Mouse (Mus musculus) layer of hippocampus, postnatal 25 days (tissue): Measurements from ENCODE around the gene Atp8a2. TPM values are rescaled to one million over a fixed set of nuclear protein-coding genes. Genes with fewer than 3 reads are reported as not detected.
A peak's percentile ranks its signal among the peaks of the same experiment; 100 is the strongest.

Source experiments
- DNase-seq, 2 experiments: peaks; one replicate each; pipeline ENCODE4 v3.0.0; 2022; ENCODE audit warnings: mixed read lengths in 2 of 2, low spot score in 1 of 2; ENCODE audit errors: extremely low spot score in 1 of 2
- total RNA-seq, 2 experiments: library from RNA; stranded (reverse); gene quantifications; 2 replicates each; pipeline ENCODE4 v1.2.3; 2021

Gene Atp8a2
- total RNA-seq, 2 experiments from 2014 or later: 40.5 to 45.1 TPM

DNA sequence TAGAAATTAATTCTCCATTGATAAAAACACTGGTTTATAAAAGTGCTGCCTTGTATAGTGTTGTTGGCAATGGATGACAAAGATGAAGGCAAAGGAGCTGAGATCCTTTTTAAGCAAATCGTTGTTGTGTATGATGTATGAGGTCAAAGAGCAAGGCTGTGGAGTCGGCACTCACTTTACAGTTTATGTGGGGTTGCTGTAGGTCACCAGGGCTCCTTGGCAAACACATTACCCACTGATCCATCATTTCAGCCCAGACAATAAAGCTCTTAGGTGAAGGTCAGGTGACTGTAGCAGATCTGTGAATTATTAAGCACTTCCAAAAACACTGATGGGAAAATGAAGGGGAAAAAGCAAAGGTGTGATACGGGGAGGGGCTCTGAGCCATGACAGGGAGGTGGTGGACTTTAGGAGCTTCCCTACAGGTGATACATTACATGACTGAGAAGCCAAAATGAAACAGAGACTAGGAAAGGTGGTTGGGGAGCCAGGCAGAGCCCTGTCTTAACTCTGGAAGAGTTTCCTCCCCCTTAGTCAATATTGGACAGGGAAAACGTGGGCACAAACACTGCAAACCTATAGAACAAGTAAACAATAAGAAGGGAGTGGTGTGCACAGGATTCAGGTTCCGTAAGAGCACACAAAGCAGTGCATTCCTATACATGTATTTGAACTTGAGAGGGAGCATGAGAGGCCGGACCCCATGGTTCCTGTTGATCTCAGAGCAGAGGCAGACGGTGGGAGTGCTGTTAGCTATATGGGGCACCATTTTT lies 389.3 kb downstream of the Atp8a2 start:
- no peak for DNase-seq

DNA sequence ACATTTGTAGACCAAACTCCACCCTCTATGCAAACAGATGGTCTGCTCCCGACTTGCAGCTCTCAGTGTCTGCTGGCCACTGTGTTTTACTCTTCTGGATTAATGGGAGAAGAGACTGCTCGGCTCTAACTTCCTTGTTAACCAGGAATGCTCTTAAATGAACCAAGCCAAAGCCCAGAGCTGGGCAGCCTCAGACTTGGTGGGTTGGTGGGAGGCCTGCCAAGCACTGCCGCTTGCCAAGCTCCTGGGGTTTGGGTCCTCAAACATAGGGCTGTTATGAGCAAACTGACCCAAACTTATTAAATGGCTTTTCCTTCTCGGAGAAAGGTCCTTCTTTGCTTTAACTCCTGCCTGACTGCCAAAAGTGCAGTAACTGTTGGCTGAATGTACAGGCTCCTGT lies 390.1 kb downstream of the Atp8a2 start:
- peak in 1 of 2 experiments; percentile 23 for DNase-seq

DNA sequence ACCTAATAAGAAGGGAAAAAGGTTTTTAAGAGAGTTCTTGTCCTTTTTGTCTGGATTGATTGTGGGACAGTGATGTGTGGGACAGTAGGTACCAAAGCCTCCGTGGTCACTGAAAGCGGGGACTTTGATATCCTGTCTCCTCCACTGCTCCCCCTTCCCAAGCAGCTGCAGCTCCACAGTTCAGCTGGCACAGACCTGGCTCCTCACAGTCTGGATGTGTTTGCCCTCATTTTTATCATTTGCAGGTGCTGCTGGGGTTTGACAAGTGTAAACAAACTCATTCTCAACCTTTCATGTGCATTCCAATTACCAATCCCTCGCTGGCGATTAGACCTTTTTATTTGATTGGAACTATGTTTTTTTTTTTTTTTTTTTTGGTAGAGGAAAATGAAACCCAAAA lies 390.8 kb downstream of the Atp8a2 start:
- no peak for DNase-seq

DNA sequence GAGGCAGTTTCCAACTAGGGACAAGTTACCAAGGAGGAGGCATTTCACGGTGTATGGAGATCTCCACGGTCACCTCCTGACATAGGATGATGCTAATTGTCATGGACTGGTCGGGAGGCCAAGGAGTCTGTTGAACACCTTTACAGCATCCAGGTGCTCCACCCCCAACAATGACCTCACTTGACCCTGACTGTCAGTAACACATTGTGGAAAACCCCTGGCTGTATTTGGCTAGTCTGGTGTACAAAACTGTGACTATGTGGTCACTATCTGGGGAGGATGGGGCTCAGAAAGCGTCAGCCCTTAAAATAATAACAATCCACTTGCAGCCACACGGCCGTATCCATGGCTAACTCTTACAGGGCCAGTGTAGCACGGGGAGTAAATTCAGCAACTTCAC lies 391.3 kb downstream of the Atp8a2 start:
- DNase-seq: no peak

DNA sequence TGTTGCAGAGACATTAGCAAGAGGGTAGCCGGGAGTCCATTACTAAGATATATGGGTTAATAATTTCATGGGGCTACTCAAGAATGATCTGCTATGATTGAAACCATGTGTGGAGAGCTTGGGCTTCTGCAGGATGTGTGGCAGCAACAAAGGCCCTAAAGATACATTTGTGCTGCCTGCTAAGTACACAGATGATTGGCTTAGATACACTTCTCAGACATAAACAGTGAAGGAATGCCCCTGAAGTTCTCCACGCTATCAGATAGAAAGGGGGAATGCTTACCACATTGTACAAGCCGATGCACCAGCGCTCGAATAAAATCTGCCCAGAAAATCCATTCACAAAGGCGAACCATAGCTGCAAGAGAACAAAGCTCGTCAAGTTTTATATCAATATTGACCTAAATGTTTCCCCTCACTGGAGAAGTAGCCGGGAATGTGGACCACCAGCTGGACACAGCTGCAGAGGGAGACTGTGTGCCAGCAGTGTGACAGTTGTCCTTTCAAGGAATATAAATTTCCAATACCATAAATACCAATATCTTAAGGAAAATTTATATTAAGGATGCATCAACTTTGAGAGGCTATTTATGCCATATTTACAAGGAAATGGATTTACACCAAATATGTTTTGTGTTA lies 394.9 kb downstream of the Atp8a2 start:
- no peak for DNase-seq

DNA sequence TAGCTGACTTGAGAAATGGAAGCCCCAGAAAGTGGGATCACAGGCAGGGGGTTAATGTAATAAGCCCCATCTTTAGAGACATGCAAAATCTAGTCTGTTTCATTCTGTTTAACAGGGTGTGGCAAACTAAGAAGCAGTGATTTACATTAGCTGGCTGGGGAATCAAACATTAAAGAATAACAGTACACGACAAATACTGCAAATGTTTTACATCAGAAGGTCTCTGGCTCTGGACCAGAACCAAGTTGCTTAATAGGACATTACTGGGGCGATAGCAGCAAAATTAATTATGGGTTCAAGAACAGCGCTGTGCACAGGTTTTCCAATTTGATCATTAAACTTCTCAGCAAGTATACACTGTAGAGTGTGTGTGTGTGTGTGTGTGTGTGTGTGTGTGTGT lies 397.5 kb downstream of the Atp8a2 start:
- no peak for DNase-seq

DNA sequence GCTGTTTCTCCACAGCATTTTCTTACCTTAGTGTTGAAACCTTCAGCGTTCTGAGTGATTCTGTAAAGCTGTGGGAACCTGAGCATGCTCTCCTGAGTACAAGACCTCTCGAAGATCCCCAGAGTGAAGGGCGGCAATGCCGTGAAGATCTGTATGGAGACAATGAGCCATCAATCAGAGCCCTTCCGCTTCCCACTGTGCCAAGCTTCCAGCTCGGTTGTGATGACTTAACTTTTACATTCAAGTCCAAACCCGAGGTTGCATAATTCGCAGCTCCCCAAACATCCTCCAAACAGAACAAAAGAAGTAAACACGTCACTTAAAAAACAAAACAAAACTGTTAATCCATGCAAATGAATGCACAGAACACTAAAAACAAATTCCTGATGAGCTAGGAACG lies 403.1 kb downstream of the Atp8a2 start:
- no peak for DNase-seq

DNA sequence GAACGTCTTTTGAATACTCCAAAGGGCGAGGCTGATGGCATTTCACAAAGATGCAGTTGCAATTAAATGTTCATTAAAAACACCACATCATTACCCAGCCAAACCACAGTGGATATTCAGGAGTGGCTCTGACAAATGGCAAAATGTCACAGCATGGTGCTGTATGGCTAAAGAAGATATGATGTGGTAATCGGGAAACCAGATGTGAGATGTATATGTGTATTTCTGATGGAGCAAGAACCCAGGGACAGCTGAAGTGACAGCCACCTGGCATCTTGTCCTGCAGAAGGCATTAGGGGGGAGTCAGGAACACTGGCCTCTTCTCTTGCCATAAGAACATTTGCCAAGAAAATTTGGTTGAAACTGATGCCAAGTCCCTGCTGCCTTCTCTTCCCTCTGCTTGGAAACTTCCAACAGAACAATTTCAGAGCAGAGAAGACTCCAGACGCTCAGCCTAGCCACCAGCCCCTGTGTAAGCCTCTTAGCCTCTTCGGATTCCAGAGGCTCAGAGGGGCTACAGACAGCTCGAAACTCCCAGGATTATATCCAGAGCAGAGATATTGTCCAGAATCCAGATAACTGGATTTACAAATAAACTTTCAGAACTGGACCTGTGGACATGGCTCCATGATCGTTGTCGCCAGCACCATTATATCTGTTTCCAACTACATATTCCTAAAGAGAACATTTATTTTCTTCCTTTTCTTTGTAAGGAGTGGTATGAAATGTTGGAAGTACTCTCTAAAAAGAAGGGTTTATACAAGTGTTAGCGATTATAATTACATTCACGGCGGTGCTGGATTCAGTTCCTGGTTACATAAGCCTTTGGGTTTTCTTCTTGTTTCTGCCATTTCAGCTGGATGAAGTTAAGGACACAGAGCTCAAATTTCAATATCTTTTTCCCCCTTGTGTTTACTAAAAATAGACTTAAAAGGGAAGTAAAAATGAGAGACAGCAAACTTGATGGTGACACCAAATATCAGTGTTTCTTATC lies 413.3 kb downstream of the Atp8a2 start:
- no peak for DNase-seq

DNA sequence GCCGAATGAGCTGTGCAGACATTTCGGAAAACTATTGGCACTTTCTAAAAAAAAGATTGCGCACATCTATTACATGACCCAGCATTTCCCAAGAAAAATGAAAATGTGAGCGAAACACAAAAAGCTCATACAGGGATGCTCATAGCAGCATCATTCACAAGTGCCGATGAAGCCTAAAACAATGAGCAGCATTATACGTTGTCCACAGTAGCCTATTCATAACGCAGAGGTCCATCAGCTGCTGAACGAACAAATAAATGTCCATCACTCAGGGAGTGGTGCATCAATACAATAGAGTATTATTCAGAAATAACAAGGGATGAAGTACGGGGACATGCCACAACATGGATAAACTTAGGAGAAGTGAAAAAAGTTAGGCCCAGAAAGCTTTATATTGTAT lies 416.6 kb downstream of the Atp8a2 start:
- DNase-seq: no peak

DNA sequence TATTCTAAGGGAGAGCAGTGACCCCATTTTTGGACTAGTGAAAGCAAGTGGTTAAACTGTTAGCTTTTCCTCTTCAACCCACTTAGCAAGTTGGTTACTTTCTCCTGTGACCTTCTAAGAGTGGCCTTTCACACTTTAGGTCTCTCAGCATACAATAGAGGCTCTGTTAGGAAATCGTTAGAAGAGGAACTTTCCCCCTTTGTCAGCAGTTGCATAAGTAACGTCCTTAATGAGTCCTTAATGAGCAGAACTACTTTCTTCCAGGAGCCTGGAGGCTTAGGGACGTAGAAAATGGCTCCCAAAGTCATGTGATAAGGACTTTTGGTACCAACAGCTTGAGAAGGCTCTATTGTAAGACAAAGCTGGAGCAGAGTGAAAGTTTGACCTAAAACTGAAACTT lies 434.8 kb downstream of the Atp8a2 start:
- no peak for DNase-seq

DNA sequence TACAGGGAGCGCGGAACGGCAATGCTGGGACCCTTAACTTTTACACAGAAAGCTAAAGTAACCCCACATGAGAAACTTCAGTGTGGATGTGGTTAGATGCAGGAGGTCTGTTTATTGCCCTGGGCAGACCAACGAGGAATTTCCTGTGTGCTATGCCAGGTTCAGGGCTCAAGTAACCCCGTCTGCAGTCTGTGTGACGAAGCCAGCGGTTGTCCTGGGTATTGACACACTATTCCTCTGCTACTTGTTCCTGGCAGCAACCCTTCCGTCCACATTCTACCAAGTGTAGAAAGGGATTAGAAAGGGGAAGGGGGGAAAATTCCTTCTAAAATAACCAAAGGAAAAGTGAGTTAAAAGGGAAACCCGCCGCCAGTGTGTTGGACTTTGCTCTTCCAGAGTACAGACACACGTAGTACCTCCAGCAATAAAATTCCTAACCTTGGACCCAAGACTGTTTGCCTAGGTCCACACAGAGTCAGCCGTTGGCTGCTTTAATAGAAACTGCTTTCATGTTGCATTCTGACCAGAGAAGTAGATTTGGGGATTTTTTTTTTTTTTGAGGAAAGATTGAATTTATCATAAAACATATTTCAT lies 437.0 kb downstream of the Atp8a2 start:
- DNase-seq: no peak

DNA sequence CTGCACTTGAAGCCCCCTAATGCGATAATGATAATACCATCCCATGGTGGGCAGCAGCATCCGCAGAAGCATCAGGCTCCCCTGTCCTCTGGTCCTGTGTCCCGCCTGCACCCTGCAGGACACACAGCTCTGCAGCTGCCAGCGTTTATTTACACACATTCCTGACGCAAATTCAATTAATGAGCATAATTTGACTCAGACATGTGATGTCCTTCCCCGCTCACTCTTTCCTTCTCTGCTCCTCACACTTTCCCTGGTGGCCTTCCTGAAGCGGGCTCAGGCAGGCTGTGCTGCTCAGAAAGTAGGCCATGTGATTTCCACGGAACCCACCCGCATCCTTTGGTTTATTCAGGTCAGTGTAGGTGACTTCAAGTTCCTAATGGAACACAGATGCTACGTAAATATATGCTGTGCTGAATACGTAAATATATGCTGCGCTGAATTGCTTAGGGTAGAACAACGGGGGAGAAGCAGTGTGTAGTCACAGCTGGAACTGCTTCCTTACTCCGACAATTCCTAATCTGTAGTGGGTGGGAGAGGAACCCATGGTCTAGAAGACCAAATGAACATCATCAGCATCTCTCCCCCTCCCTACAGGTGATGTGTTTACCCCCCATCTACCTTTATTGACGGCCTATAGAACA lies 437.7 kb downstream of the Atp8a2 start:
- DNase-seq: no peak

DNA sequence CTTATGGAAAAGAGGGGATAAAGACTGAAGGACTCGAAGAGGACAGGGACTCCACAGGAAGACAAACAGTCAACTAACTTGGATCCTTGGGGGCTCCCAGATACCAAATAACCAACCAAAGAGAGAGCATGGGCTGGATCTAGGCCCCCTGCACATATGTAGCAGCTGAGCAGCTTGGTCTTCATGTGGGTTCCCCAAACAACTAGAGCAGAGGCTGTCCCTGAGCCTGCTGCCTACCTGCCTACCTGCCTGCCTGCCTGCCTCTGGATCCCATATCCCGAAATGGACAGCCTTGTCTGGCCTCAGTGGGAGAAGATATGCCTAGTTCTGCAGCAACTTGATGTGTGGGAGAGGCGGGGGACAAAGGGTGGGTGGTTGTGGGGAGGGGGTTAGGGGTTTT lies 444.6 kb downstream of the Atp8a2 start:
- DNase-seq: no peak

DNA sequence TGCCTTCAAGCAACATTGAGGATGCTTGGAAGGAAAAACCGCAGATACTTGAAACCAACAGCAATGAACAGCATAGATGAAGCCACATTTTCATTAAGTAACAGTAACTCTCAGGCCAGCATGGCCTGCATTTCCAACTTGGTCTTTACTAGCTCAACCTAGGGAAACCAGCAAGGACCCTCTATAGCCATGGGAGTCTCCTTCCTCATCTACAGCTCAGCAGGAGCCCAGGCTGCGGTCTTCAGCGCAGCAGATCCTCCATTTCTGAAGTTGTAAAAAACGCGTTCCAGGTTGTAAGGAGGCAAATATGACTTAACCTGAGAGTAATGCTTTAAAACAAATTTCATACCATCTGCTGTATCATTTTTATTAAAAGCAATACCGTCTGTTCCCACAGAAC lies 447.0 kb downstream of the Atp8a2 start:
- no peak for DNase-seq

DNA sequence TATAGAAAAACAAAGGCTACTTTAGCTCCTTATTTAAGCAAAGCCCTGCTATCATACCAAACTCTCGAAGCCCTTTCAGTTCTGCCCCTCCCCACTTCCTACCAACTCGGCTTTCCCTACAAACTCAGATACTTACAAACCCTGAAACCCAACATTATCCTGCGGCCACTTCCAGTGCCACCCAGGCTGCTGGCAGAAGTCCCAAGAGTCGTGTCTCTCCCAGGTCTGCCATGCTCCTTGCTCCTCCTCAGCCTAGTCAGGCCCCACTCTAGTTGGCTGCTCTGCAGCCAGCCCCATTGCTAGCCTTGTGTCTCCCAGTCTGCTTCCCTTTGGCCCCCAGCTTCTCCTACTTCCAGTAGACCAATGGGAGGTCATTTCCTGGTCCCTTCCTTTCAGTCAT lies 451.3 kb downstream of the Atp8a2 start:
- DNase-seq: no peak

DNA sequence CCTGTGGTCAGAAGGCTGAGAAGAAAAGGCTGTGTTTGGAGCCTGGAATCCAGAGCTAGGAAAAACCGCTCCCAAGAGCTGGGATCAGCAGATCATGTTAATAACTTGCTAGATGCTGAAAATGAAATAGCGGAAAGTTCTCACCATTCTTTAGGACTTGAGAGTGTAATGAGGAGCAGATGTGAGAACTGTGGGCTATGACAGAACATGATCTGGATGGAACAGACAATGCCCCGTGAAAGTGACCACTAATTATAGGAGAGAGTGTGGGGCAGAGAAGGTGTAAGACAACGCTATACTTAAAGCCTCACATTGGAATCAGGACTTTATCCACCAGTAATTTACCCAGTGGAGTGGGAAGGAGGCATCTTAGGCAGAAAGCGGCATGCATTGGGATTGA lies 455.2 kb downstream of the Atp8a2 start:
- no peak for DNase-seq

DNA sequence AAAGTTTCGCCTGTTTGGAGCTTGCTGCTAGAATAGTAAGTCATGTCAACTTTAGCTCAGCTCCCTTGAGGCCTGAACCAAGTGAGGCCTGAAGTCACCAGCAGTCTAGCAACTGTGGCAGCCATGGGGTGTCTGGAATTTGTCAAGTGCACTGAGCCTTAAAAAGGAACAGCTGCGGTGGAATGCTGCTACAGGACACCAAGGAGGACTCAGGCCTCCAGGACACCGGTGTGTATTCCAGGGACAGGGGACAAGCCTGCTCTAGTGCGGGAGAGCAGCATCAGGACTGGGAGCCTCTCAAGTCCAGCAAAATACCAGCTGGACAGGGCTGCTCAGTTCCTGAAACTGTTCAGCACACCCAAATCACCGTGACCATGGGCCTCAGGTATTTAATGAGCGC lies 457.5 kb downstream of the Atp8a2 start:
- no peak for DNase-seq

DNA sequence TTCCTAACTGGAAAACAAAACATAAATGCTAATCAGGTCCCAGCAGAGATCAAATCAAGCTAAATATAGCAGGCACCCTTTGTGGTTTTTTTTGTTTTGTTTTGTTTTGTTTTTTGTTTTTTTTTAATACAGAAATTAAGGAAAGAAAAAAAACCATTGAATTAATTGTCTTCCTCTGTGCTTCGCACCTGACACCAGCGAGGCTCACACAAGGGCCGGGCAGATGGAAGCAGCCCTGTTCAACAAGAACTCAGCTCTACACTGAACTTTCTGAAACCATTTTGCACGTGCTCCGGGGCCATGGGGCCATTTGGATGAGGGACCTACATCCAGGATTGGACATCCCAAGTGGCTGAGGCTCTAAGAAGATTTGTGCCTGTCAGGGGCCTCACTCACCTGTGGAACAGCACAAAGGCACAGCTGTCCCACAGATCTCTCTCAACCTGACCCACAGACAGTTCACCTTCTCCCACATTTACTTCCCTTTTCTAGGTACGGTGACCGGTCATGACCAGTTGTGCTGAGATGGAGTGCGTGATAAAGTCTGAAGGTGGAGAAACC lies 459.2 kb downstream of the Atp8a2 start:
- no peak for DNase-seq

DNA sequence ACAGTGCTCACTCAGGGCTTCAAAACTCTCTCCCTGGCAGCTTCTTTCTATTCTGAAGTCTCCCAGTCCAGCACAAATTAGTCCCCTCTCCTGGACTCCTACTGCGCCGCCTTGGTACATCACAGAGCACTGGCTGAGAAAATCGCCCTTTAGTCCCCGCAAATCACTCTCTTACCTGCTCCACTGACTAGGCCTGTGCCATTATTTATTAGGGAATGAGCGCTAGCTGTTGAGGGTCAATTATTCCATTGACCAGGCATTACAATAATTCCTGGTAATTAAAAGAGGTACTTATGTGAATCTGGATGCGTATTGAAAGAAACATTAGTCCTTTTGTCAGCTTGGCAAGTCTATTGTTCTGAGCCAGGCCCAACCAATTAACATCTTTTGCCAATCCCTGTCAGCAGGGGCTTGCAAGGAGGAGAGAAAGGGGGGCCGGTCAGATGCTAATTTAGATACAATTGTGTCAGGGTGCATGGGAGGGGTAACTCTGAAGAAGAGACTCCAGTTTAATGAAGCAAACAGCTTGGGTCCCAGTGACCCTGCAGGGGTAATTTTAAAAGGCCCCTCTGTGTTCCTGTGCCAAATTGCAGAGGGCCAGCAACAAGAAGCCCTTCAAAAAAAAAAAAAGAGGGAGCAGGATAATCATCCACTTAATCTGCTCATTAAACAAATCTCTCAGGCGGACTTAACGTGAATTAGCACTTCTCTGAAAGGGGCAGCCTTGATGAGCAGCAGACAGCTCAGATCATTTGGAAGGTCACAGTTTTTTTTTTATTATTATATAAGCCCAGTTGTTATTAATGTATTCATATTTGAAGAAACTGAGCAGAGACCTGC lies 459.9 kb downstream of the Atp8a2 start:
- DNase-seq: no peak
